Mouse (Mus musculus): ENCODE data around the gene Dbn1. TPM values are rescaled to one million over a fixed set of nuclear protein-coding genes. Genes with fewer than 3 reads are reported as not detected.

Dbn1 gene
- polyA plus RNA-seq, 1 experiment, result 24.4 TPM

GRCm38 (mm10) chr13:55510668-55511491 is 23.0 kb upstream of the Dbn1 start:
- DNase-seq (ENCODE audit: low read depth), result no peak

GRCm38 (mm10) chr13:55510332-55510667 is 22.4 kb upstream of the Dbn1 start:
- no peak for DNase-seq (ENCODE audit: low read depth)

GRCm38 (mm10) chr13:55508531-55508930 is 20.6 kb upstream of the Dbn1 start:
- no peak for DNase-seq (ENCODE audit: low read depth)

GRCm38 (mm10) chr13:55507877-55508276 is 20.0 kb upstream of the Dbn1 start:
- DNase-seq (ENCODE audit: low read depth), result no peak

GRCm38 (mm10) chr13:55506697-55507096 is 18.8 kb upstream of the Dbn1 start:
- no peak for DNase-seq (ENCODE audit: low read depth)

GRCm38 (mm10) chr13:55505810-55506209 is 17.9 kb upstream of the Dbn1 start:
- no peak for DNase-seq (ENCODE audit: low read depth)

GRCm38 (mm10) chr13:55504390-55504789 is 16.5 kb upstream of the Dbn1 start:
- DNase-seq (ENCODE audit: low read depth), result no peak

GRCm38 (mm10) chr13:55502405-55502804 is 14.5 kb upstream of the Dbn1 start:
- DNase-seq (ENCODE audit: low read depth), result no peak

- no peak for DNase-seq (ENCODE audit: low read depth)
Measured at GRCm38 (mm10) chr13:55500575-55500974, 12.7 kb upstream of the Dbn1 start.

- DNase-seq (ENCODE audit: low read depth), result no peak
Measured at GRCm38 (mm10) chr13:55498906-55499305, 11.0 kb upstream of the Dbn1 start.

- no peak for DNase-seq (ENCODE audit: low read depth)
Measured at GRCm38 (mm10) chr13:55496661-55497060, 8.8 kb upstream of the Dbn1 start.

GRCm38 (mm10) chr13:55495702-55496101 is 7.8 kb upstream of the Dbn1 start:
- DNase-seq (ENCODE audit: low read depth), result no peak

GRCm38 (mm10) chr13:55494883-55495621 is 7.1 kb upstream of the Dbn1 start:
- DNase-seq (ENCODE audit: low read depth), result no peak

- no peak for DNase-seq (ENCODE audit: low read depth)
Measured at GRCm38 (mm10) chr13:55494257-55494656, 6.3 kb upstream of the Dbn1 start.

- DNase-seq (ENCODE audit: low read depth), result no peak
Measured at GRCm38 (mm10) chr13:55486916-55487577, 864 bp downstream of the Dbn1 start.

GRCm38 (mm10) chr13:55486029-55486794 is 1.7 kb downstream of the Dbn1 start:
- DNase-seq (ENCODE audit: low read depth), result no peak

- DNase-seq (ENCODE audit: low read depth), result no peak
Measured at GRCm38 (mm10) chr13:55484520-55485088, 3.3 kb downstream of the Dbn1 start.

GRCm38 (mm10) chr13:55483593-55483992 is 4.3 kb downstream of the Dbn1 start:
- DNase-seq (ENCODE audit: low read depth), result no peak

GRCm38 (mm10) chr13:55483071-55483470 is 4.8 kb downstream of the Dbn1 start:
- no peak for DNase-seq (ENCODE audit: low read depth)

- no peak for DNase-seq (ENCODE audit: low read depth)
Measured at GRCm38 (mm10) chr13:55482542-55482941, 5.4 kb downstream of the Dbn1 start.

- no peak for DNase-seq (ENCODE audit: low read depth)
Measured at GRCm38 (mm10) chr13:55479929-55480328, 8.0 kb downstream of the Dbn1 start.

GRCm38 (mm10) chr13:55479008-55479407 is 8.9 kb downstream of the Dbn1 start:
- no peak for DNase-seq (ENCODE audit: low read depth)

Measured in gonadal fat pad, adult 2 months (tissue).